14 mouse cellular contexts compared by ENCODE assay signal in genomic region chr10:125370037-125370610, GRCm38 (mm10). TPM values are rescaled to one million over a fixed set of nuclear protein-coding genes. Genes with fewer than 3 reads are reported as not detected.
A peak's percentile ranks its signal among the peaks of the same experiment; 100 is the strongest.
DNase-seq lines count a peak whose midpoint lies in the region; ATAC-seq and TF ChIP-seq lines count a peak whose summit lies in the region.
"Had no signal": no experiment of that assay in that cellular context is flagged by ENCODE, and none has a peak within 500 bp of the region (broad histone marks: within the 10 kb centered on the region; RNA-seq: fewer than 3 reads in every experiment).

No protein-coding gene starts in this region.

- H3K27me3 ChIP-seq in liver, adult 2 months (ENCODE audit: control insufficient read depth, insufficient read depth, low read length): no peaks in the 10 kb centered on the region
- H3K27me3 ChIP-seq in heart, embryonic 11.5 days (ENCODE audit: control insufficient read depth, insufficient read depth, low read length): no peaks in the 10 kb centered on the region
- no peaks in the 10 kb centered on the region for H3K27me3 ChIP-seq in lung, postnatal 0 days (replicated peaks; ENCODE audit: insufficient read depth, low read length)
- no peaks in the 10 kb centered on the region for H3K27me3 ChIP-seq in forebrain, embryonic 12.5 days
- H3K27me3 ChIP-seq: limb, embryonic 12.5 days had no signal

- TF ChIP-seq EP300 in lung, postnatal 0 days (IDR thresholded peaks at IDR 0.05): no peak

- no peak for TF ChIP-seq CTCF in liver, adult 2 months (IDR thresholded peaks at IDR 0.05; ENCODE audit: low read depth, low read length)
- no peak for TF ChIP-seq CTCF in lung, postnatal 0 days (IDR thresholded peaks at IDR 0.05)

- no peaks in the 10 kb centered on the region for H3K79me2 ChIP-seq in liver, adult 2 months (ENCODE audit: control insufficient read depth, insufficient read depth, low read length)

- no peaks in the 10 kb centered on the region for H3K36me3 ChIP-seq in liver, adult 2 months (ENCODE audit: control insufficient read depth, insufficient read depth, low read length)
- H3K36me3 ChIP-seq in heart, embryonic 11.5 days (ENCODE audit: control insufficient read depth, insufficient read depth, low read length): no peaks in the 10 kb centered on the region
- H3K36me3 ChIP-seq in lung, postnatal 0 days (ENCODE audit: insufficient read depth, low read length): no peaks in the 10 kb centered on the region
- no peaks in the 10 kb centered on the region for H3K36me3 ChIP-seq in forebrain, embryonic 12.5 days (replicated peaks)
- H3K36me3 ChIP-seq: G1E; limb, embryonic 12.5 days had no signal

- peaks cover 5% of the 10 kb centered on the region for H3K4me1 ChIP-seq in liver, adult 2 months (ENCODE audit: control insufficient read depth, insufficient read depth, low read length)
- H3K4me1 ChIP-seq in heart, embryonic 11.5 days (ENCODE audit: control insufficient read depth, insufficient read depth, low read length): no peaks in the 10 kb centered on the region
- no peaks in the 10 kb centered on the region for H3K4me1 ChIP-seq in lung, postnatal 0 days (ENCODE audit: insufficient read depth, low read depth, low read length)
- H3K4me1 ChIP-seq in forebrain, embryonic 12.5 days: no peaks in the 10 kb centered on the region
- H3K4me1 ChIP-seq: limb, embryonic 12.5 days had no signal

- H3K4me3 ChIP-seq in liver, adult 2 months (ENCODE audit: insufficient read depth, low read depth, low read length): peak overlapping the region; percentile 21; the same call in 1 of the 2 replicates
- H3K4me3 ChIP-seq in heart, embryonic 11.5 days (ENCODE audit: low read depth, low read length): no peak overlapping the region
- H3K4me3 ChIP-seq in lung, postnatal 0 days (ENCODE audit: low read depth, low read length): no peak overlapping the region
- H3K4me3 ChIP-seq in forebrain, embryonic 12.5 days (replicated peaks): no peak overlapping the region
- H3K4me3 ChIP-seq: limb, embryonic 12.5 days; myocyte had no signal

- ATAC-seq in heart, embryonic 11.5 days (replicated peaks; ENCODE audit: insufficient number of reproducible peaks, low FRiP score, low TSS enrichment): peak; percentile 53; the same call in 1 of the 2 replicates
- peak; percentile 44; the same call in 1 of the 2 replicates for ATAC-seq in lung, postnatal 0 days
- no peak for ATAC-seq in forebrain, embryonic 12.5 days (ENCODE audit: low FRiP score)
- ATAC-seq: intestine, postnatal 0 days had no signal

- 8% methylated on average over 8 of the region's 8 CpGs for WGBS in liver, adult 2 months
- 54% methylated on average over 8 of the region's 8 CpGs for WGBS in heart, embryonic 11.5 days (ENCODE audit: insufficient replicate concordance)
- 47% methylated on average over 8 of the region's 8 CpGs for WGBS in lung, postnatal 0 days
- WGBS in forebrain, embryonic 12.5 days: 89% methylated on average over 8 of the region's 8 CpGs

- 0 out of 2 replicates have a peak overlapping the region, but pooled peaks have one; percentile 12 for H3K27ac ChIP-seq in liver, adult 2 months (replicated peaks; ENCODE audit: insufficient read depth, low read depth, low read length)
- no peak overlapping the region for H3K27ac ChIP-seq in heart, embryonic 11.5 days (ENCODE audit: low read depth, low read length)
- H3K27ac ChIP-seq in lung, postnatal 0 days (ENCODE audit: low read length): no peak overlapping the region
- H3K27ac ChIP-seq in forebrain, embryonic 12.5 days: no peak overlapping the region
- H3K27ac ChIP-seq: limb, embryonic 12.5 days had no signal

- no peak overlapping the region for H3K4me2 ChIP-seq in heart, embryonic 11.5 days
- H3K4me2 ChIP-seq in lung, postnatal 0 days (replicated peaks; ENCODE audit: low read depth, low read length): no peak overlapping the region; the same call in 1 of the 2 replicates
- no peak overlapping the region for H3K4me2 ChIP-seq in forebrain, embryonic 12.5 days
- H3K4me2 ChIP-seq: limb, embryonic 12.5 days had no signal

- H3K9ac ChIP-seq in liver, adult 2 months (ENCODE audit: low read depth, low read length): no peak overlapping the region
- no peak overlapping the region for H3K9ac ChIP-seq in heart, embryonic 11.5 days (ENCODE audit: low read depth, low read length)
- no peak overlapping the region for H3K9ac ChIP-seq in lung, postnatal 0 days (replicated peaks; ENCODE audit: low read depth)
- H3K9ac ChIP-seq in forebrain, embryonic 12.5 days: no peak overlapping the region
- H3K9ac ChIP-seq: limb, embryonic 12.5 days had no signal

- no peak for TF ChIP-seq POLR2A in liver, adult 2 months (IDR thresholded peaks at IDR 0.05; ENCODE audit: extremely low read depth, insufficient read depth, low read length)

- DNase-seq in liver, adult 2 months (ENCODE audit: extremely low read depth, low read depth, low spot score): peak; percentile 90
- no peak for DNase-seq in liver
- no peak for DNase-seq in lung, postnatal 0 days (ENCODE audit: low spot score)
- peak; percentile 60 to 69 for DNase-seq in spleen, postnatal 36 days (ENCODE audit: low spot score in 2 of 2)
- DNase-seq in c-Kit-positive CD71-positive TER-119-positive erythroid progenitor cells, embryonic 14.5 days (ENCODE audit: low spot score): no peak
- DNase-seq in right cerebral cortex, adult 2 months (ENCODE audit: low spot score in 2 of 2): no peak
- DNase-seq: adrenal gland, postnatal 36 days; right cerebral cortex, postnatal 14 days had no signal

- H3K9me3 ChIP-seq in heart, embryonic 11.5 days (replicated peaks; ENCODE audit: control insufficient read depth, low read length): no peaks in the 10 kb centered on the region
- H3K9me3 ChIP-seq in lung, postnatal 0 days (ENCODE audit: low read length): no peaks in the 10 kb centered on the region
- H3K9me3 ChIP-seq in forebrain, embryonic 12.5 days: no peaks in the 10 kb centered on the region
- H3K9me3 ChIP-seq: limb, embryonic 12.5 days had no signal

RNA-seq across cellular contexts. Expression of gene Slc16a7, which starts 19.1 kb away (rescaled TPM):
- 67.0 and 79.7 TPM in 2 replicates for total RNA-seq in liver, adult 2 months (2014; rRNA removed)
- 26.8 and 30.5 TPM in 2 replicates for polyA plus RNA-seq in liver, adult 2 months (2012; rRNA removed)
- polyA plus RNA-seq in heart, embryonic 11.5 days (2014; fragmentation: Nextera tagmentation; extraction: Ambion mirVana): 5.0 and 6.1 TPM in 2 replicates
- polyA plus RNA-seq in lung, postnatal 0 days (2015; fragmentation: Nextera tagmentation; extraction: Ambion mirVana): 6.1 and 6.5 TPM in 2 replicates
- 2.2 and 3.4 TPM in 2 replicates for polyA plus RNA-seq in forebrain, embryonic 12.5 days (2016; fragmentation: Nextera tagmentation; extraction: Ambion mirVana)
- polyA plus RNA-seq: G1E, myocyte had no signal

Comparison
In these comparisons a context has a peak if more than half of its experiments do, and no peak if none do; other contexts are left out.
1. DNase-seq: peak in liver, adult 2 months (single experiment) and spleen, postnatal 36 days (2 of 2); none in liver (single experiment), lung, postnatal 0 days (single experiment), c-Kit-positive CD71-positive TER-119-positive erythroid progenitor cells, embryonic 14.5 days (single experiment) and right cerebral cortex, adult 2 months (0 of 2).